Mouse (Mus musculus): ENCODE measurements around the gene Plekha5. TPM values are rescaled to one million over a fixed set of nuclear protein-coding genes. Genes with fewer than 3 reads are reported as not detected.
"Not testable (repeated sequence)": the region's sequence is repeated elsewhere in the genome, so short reads cannot be mapped to it uniquely, and the experiment has no call there.

Plekha5 gene
- polyA plus RNA-seq, 1 experiment from 2014 or later: 4.8 TPM

GRCm38 (mm10) chr6:140490921-140491537 lies 67.2 kb downstream of the Plekha5 start:
- Histone ChIP-seq H3K9me3 (replicated peaks) (no peaks in the 10 kb centered on the region), H3K9ac (no peak overlapping the region), H3K4me1 (replicated peaks) (peaks cover 26% of the 10 kb centered on the region), H3K4me3 (replicated peaks) (no peak overlapping the region), H3K36me3 (no peaks in the 10 kb centered on the region), H3K4me2 (no peak overlapping the region), H3K27me3 (no peaks in the 10 kb centered on the region), H3K27ac (no peak overlapping the region)
- DNase-seq: no peak
- ATAC-seq (ENCODE audit: low read depth): no peak
- 60% methylated on average over 18 of the region's 18 CpGs for WGBS (ENCODE audit: insufficient replicate concordance)

- H3K4me3 ChIP-seq (replicated peaks): no peak overlapping the region
- H3K4me1 ChIP-seq (replicated peaks): peaks cover 21% of the 10 kb centered on the region
- no peak overlapping the region for H3K27ac ChIP-seq
- no peaks in the 10 kb centered on the region for H3K36me3 ChIP-seq
- no peaks in the 10 kb centered on the region for H3K9me3 ChIP-seq (replicated peaks)
- H3K4me2 ChIP-seq: no peak overlapping the region
- no peak overlapping the region for H3K9ac ChIP-seq
- ATAC-seq (ENCODE audit: low read depth) (no peak), DNase-seq (no peak)
- H3K27me3 ChIP-seq: no peaks in the 10 kb centered on the region
- 63% methylated on average over 6 of the region's 6 CpGs for WGBS (ENCODE audit: insufficient replicate concordance)
These were observed 68.2 kb downstream of the Plekha5 start for GRCm38 (mm10) chr6:140492043-140492442.

- no peaks in the 10 kb centered on the region for H3K4me1 ChIP-seq (replicated peaks)
- no peaks in the 10 kb centered on the region for H3K9me3 ChIP-seq (replicated peaks)
- H3K4me3 ChIP-seq (replicated peaks): no peak overlapping the region
- H3K27me3 ChIP-seq: no peaks in the 10 kb centered on the region
- no peak overlapping the region for H3K27ac ChIP-seq
- H3K4me2 ChIP-seq: no peak overlapping the region
- no peak overlapping the region for H3K9ac ChIP-seq
- no peak for ATAC-seq (ENCODE audit: low read depth)
- DNase-seq: no peak
- H3K36me3 ChIP-seq: no peaks in the 10 kb centered on the region
- 71% methylated on average over 3 of the region's 3 CpGs for WGBS (ENCODE audit: insufficient replicate concordance)
These were observed 74.2 kb downstream of the Plekha5 start for GRCm38 (mm10) chr6:140498074-140498473.

- H3K27me3 ChIP-seq: no peaks in the 10 kb centered on the region
- no peaks in the 10 kb centered on the region for H3K36me3 ChIP-seq
- DNase-seq: no peak
- H3K4me1 ChIP-seq (replicated peaks): no peaks in the 10 kb centered on the region
- H3K27ac ChIP-seq: no peak overlapping the region
- H3K9ac ChIP-seq: no peak overlapping the region
- ATAC-seq (ENCODE audit: low read depth): no peak
- H3K4me2 ChIP-seq: no peak overlapping the region
- H3K4me3 ChIP-seq (replicated peaks): no peak overlapping the region
- no peaks in the 10 kb centered on the region for H3K9me3 ChIP-seq (replicated peaks)
- 57% methylated on average over 4 of the region's 4 CpGs for WGBS (ENCODE audit: insufficient replicate concordance)
These were observed 75.1 kb downstream of the Plekha5 start for GRCm38 (mm10) chr6:140498958-140499357.

- not testable (repeated sequence) for H3K27me3 ChIP-seq
These were observed 77.0 kb downstream of the Plekha5 start for GRCm38 (mm10) chr6:140500829-140501228.

GRCm38 (mm10) chr6:140501841-140502240 lies 78.0 kb downstream of the Plekha5 start:
- Histone ChIP-seq H3K4me1 (replicated peaks) (no peaks in the 10 kb centered on the region), H3K4me2 (no peak overlapping the region), H3K9me3 (replicated peaks) (no peaks in the 10 kb centered on the region), H3K27me3 (no peaks in the 10 kb centered on the region), H3K36me3 (no peaks in the 10 kb centered on the region), H3K27ac (no peak overlapping the region), H3K4me3 (replicated peaks) (no peak overlapping the region), H3K9ac (no peak overlapping the region)
- DNase-seq (no peak), ATAC-seq (ENCODE audit: low read depth) (no peak)
- WGBS (ENCODE audit: insufficient replicate concordance): 77% methylated on average over 7 of the region's 7 CpGs

More at GRCm38 (mm10) chr6:140500829-140501228, 77.0 kb downstream of the Plekha5 start:
- H3K4me2 ChIP-seq; DNase-seq; H3K36me3 ChIP-seq; H3K4me3 ChIP-seq (replicated peaks); H3K9me3 ChIP-seq (replicated peaks); ATAC-seq (ENCODE audit: low read depth); H3K27ac ChIP-seq; H3K4me1 ChIP-seq (replicated peaks); H3K9ac ChIP-seq: not testable (repeated sequence)
- WGBS (ENCODE audit: insufficient replicate concordance): 33% methylated on average over 1 of the region's 1 CpGs

GRCm38 (mm10) chr6:140504796-140505195 lies 80.9 kb downstream of the Plekha5 start:
- no peak for ATAC-seq (ENCODE audit: low read depth)
- Histone ChIP-seq H3K9ac (no peak overlapping the region), H3K4me3 (replicated peaks) (no peak overlapping the region), H3K4me1 (replicated peaks) (peaks cover 12% of the 10 kb centered on the region; the same call in 1 of the 2 replicates), H3K27me3 (no peaks in the 10 kb centered on the region), H3K36me3 (no peaks in the 10 kb centered on the region), H3K9me3 (replicated peaks) (no peaks in the 10 kb centered on the region), H3K4me2 (no peak overlapping the region), H3K27ac (no peak overlapping the region)
- no peak for DNase-seq
- WGBS (ENCODE audit: insufficient replicate concordance): 66% methylated on average over 10 of the region's 10 CpGs

- H3K4me3 ChIP-seq (replicated peaks): no peak overlapping the region
- no peak for DNase-seq
- H3K27me3 ChIP-seq: no peaks in the 10 kb centered on the region
- no peak overlapping the region for H3K27ac ChIP-seq
- peaks cover 12% of the 10 kb centered on the region; the same call in 1 of the 2 replicates for H3K4me1 ChIP-seq (replicated peaks)
- ATAC-seq (ENCODE audit: low read depth): no peak
- H3K9ac ChIP-seq: no peak overlapping the region
- no peaks in the 10 kb centered on the region for H3K9me3 ChIP-seq (replicated peaks)
- no peaks in the 10 kb centered on the region for H3K36me3 ChIP-seq
- 53% methylated on average over 3 of the region's 3 CpGs for WGBS (ENCODE audit: insufficient replicate concordance)
- H3K4me2 ChIP-seq: no peak overlapping the region
These were observed 83.8 kb downstream of the Plekha5 start for GRCm38 (mm10) chr6:140507605-140508004.

GRCm38 (mm10) chr6:140508475-140509150 lies 84.8 kb downstream of the Plekha5 start:
- no peak overlapping the region for H3K27ac ChIP-seq
- no peak overlapping the region for H3K4me2 ChIP-seq
- H3K4me3 ChIP-seq (replicated peaks): no peak overlapping the region
- no peak for ATAC-seq (ENCODE audit: low read depth)
- H3K4me1 ChIP-seq (replicated peaks): peaks cover 12% of the 10 kb centered on the region; the same call in 1 of the 2 replicates
- H3K9ac ChIP-seq: no peak overlapping the region
- no peaks in the 10 kb centered on the region for H3K36me3 ChIP-seq
- WGBS (ENCODE audit: insufficient replicate concordance): 75% methylated on average over 13 of the region's 13 CpGs
- no peak for DNase-seq
- H3K27me3 ChIP-seq: no peaks in the 10 kb centered on the region
- H3K9me3 ChIP-seq (replicated peaks): no peaks in the 10 kb centered on the region

GRCm38 (mm10) chr6:140509151-140509530 lies 85.3 kb downstream of the Plekha5 start:
- Histone ChIP-seq H3K4me1 (replicated peaks) (peaks cover 13% of the 10 kb centered on the region), H3K9me3 (replicated peaks) (no peaks in the 10 kb centered on the region), H3K4me3 (replicated peaks) (no peak overlapping the region), H3K27ac (no peak overlapping the region), H3K4me2 (no peak overlapping the region), H3K27me3 (no peaks in the 10 kb centered on the region), H3K36me3 (no peaks in the 10 kb centered on the region), H3K9ac (no peak overlapping the region)
- no peak for ATAC-seq (ENCODE audit: low read depth)
- DNase-seq: no peak
- 27% methylated on average over 9 of the region's 9 CpGs for WGBS (ENCODE audit: insufficient replicate concordance)

GRCm38 (mm10) chr6:140512016-140512415 lies 88.2 kb downstream of the Plekha5 start:
- H3K27ac ChIP-seq: no peak overlapping the region
- 67% methylated on average over 1 of the region's 1 CpGs for WGBS (ENCODE audit: insufficient replicate concordance)
- H3K4me2 ChIP-seq: no peak overlapping the region
- no peaks in the 10 kb centered on the region for H3K9me3 ChIP-seq (replicated peaks)
- H3K4me1 ChIP-seq (replicated peaks): peaks cover 19% of the 10 kb centered on the region
- H3K36me3 ChIP-seq: no peaks in the 10 kb centered on the region
- DNase-seq: no peak
- no peaks in the 10 kb centered on the region for H3K27me3 ChIP-seq
- no peak for ATAC-seq (ENCODE audit: low read depth)
- H3K9ac ChIP-seq: no peak overlapping the region
- H3K4me3 ChIP-seq (replicated peaks): no peak overlapping the region

- DNase-seq (no peak), ATAC-seq (ENCODE audit: low read depth) (no peak)
- 31% methylated on average over 8 of the region's 8 CpGs for WGBS (ENCODE audit: insufficient replicate concordance)
- Histone ChIP-seq H3K36me3 (no peaks in the 10 kb centered on the region), H3K9ac (no peak overlapping the region), H3K27ac (no peak overlapping the region), H3K27me3 (no peaks in the 10 kb centered on the region), H3K4me2 (no peak overlapping the region), H3K4me3 (replicated peaks) (no peak overlapping the region), H3K4me1 (replicated peaks) (peaks cover 19% of the 10 kb centered on the region), H3K9me3 (replicated peaks) (no peaks in the 10 kb centered on the region)
These were observed 88.6 kb downstream of the Plekha5 start for GRCm38 (mm10) chr6:140512427-140512826.

Data from liver, embryonic 13.5 days (tissue).